Mouse (Mus musculus) frontal cortex, postnatal 25 days (tissue): ENCODE results near the gene Snx14.

ENCODE experiments used
- DNase-seq, 2 experiments: peaks; one replicate each; pipeline ENCODE4 v3.0.0; 2022; ENCODE audit warnings: low spot score in 2 of 2

Gene Snx14

GRCm38 (mm10) chr9:88380542-88380941 lies 58.2 kb downstream of the Snx14 start:
- DNase-seq = no peak

- no peak for DNase-seq
These were observed 58.7 kb downstream of the Snx14 start for GRCm38 (mm10) chr9:88380076-88380475.

- DNase-seq = no peak
These were observed 59.7 kb downstream of the Snx14 start for GRCm38 (mm10) chr9:88379057-88379456.

GRCm38 (mm10) chr9:88377483-88377882 lies 61.3 kb downstream of the Snx14 start:
- DNase-seq = no peak

GRCm38 (mm10) chr9:88373001-88373400 lies 65.8 kb downstream of the Snx14 start:
- DNase-seq = no peak

GRCm38 (mm10) chr9:88371201-88371600 lies 67.6 kb downstream of the Snx14 start:
- DNase-seq = no peak

GRCm38 (mm10) chr9:88369666-88370065 lies 69.1 kb downstream of the Snx14 start:
- no peak for DNase-seq

GRCm38 (mm10) chr9:88368476-88368875 lies 70.3 kb downstream of the Snx14 start:
- no peak for DNase-seq

GRCm38 (mm10) chr9:88367751-88368150 lies 71.0 kb downstream of the Snx14 start:
- no peak for DNase-seq

- no peak for DNase-seq
These were observed 71.4 kb downstream of the Snx14 start for GRCm38 (mm10) chr9:88367322-88367721.

GRCm38 (mm10) chr9:88366819-88367218 lies 71.9 kb downstream of the Snx14 start:
- no peak for DNase-seq

GRCm38 (mm10) chr9:88366308-88366707 lies 72.5 kb downstream of the Snx14 start:
- no peak for DNase-seq

GRCm38 (mm10) chr9:88363102-88363501 lies 75.7 kb downstream of the Snx14 start:
- no peak for DNase-seq

- no peak for DNase-seq
These were observed 76.5 kb downstream of the Snx14 start for GRCm38 (mm10) chr9:88362055-88362850.

GRCm38 (mm10) chr9:88361211-88361909 lies 77.4 kb downstream of the Snx14 start:
- DNase-seq = no peak

- DNase-seq = no peak
These were observed 79.6 kb downstream of the Snx14 start for GRCm38 (mm10) chr9:88359140-88359539.

- no peak for DNase-seq
These were observed 81.6 kb downstream of the Snx14 start for GRCm38 (mm10) chr9:88357173-88357572.

GRCm38 (mm10) chr9:88353459-88353858 lies 85.3 kb downstream of the Snx14 start:
- no peak for DNase-seq

GRCm38 (mm10) chr9:88352741-88353140 lies 86.0 kb downstream of the Snx14 start:
- DNase-seq = no peak

- DNase-seq = no peak
These were observed 87.6 kb downstream of the Snx14 start for GRCm38 (mm10) chr9:88351163-88351562.

GRCm38 (mm10) chr9:88350317-88350716 lies 88.4 kb downstream of the Snx14 start:
- no peak for DNase-seq

GRCm38 (mm10) chr9:88348623-88349022 lies 90.1 kb downstream of the Snx14 start:
- no peak for DNase-seq

- DNase-seq = no peak
These were observed 91.9 kb downstream of the Snx14 start for GRCm38 (mm10) chr9:88346857-88347256.
